In the genomic region with DNA sequence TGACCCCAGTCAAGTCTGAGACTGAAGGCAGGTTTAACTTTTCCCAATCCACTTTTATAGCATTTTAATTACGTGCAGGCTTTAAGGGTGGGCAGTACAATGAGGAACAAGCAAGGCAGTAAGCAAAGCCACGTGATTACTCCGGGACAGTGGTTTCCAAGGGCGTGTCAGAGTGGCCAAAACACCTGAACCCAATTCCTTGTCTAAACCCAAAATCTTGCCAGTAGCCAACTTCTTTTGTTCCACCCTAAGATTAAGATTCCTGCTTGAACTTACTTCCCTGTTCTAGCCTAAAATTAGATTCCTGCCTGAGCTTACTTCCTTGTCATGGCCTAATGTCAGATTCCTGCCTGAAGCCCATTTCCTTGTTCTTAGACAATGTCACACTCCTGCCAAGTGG, we compare ENCODE assay signal across 28 mouse cellular contexts. TPM values are rescaled to one million over a fixed set of nuclear protein-coding genes. Genes with fewer than 3 reads are reported as not detected.
DNase-seq lines count a peak whose midpoint lies in the region; ATAC-seq and TF ChIP-seq lines count a peak whose summit lies in the region.
"Had no signal": no experiment of that assay in that cellular context is flagged by ENCODE, and none has a peak within 500 bp of the region (broad histone marks: within the 10 kb centered on the region; RNA-seq: fewer than 3 reads in every experiment).

No protein-coding gene starts in this region.

- no peaks in the 10 kb centered on the region for H3K36me3 ChIP-seq in heart, embryonic 11.5 days (ENCODE audit: control insufficient read depth, insufficient read depth, low read length)
- no peaks in the 10 kb centered on the region for H3K36me3 ChIP-seq in lung, postnatal 0 days (ENCODE audit: insufficient read depth, low read length)
- H3K36me3 ChIP-seq in macrophage (ENCODE audit: inconsistent target), result no peaks in the 10 kb centered on the region
- H3K36me3 ChIP-seq in stomach, postnatal 0 days (ENCODE audit: control insufficient read depth, insufficient read depth, low read length), result no peaks in the 10 kb centered on the region
- H3K36me3 ChIP-seq: forebrain, embryonic 10.5 days; heart, embryonic 12.5 days; hindbrain, embryonic 13.5 days; liver, embryonic 13.5 days; lung, embryonic 15.5 days; neural tube, embryonic 13.5 days had no signal

- WGBS in heart, embryonic 11.5 days (ENCODE audit: insufficient replicate concordance), result 74% methylated on average over 4 of the region's 4 CpGs
- 47% methylated on average over 4 of the region's 4 CpGs for WGBS in lung, postnatal 0 days
- WGBS in macrophage (ENCODE audit: missing documents), result 4% methylated on average over 4 of the region's 4 CpGs
- WGBS in stomach, postnatal 0 days, result 41% methylated on average over 4 of the region's 4 CpGs

- H3K9ac ChIP-seq in heart, embryonic 11.5 days (ENCODE audit: low read depth, low read length), result no peak overlapping the region
- H3K9ac ChIP-seq in lung, postnatal 0 days (replicated peaks; ENCODE audit: low read depth), result no peak overlapping the region
- no peak overlapping the region for H3K9ac ChIP-seq in stomach, postnatal 0 days (ENCODE audit: low read length)
- H3K9ac ChIP-seq: forebrain, postnatal 0 days; heart, embryonic 12.5 days; hindbrain, embryonic 13.5 days; liver, embryonic 13.5 days; lung, embryonic 15.5 days; neural tube, embryonic 13.5 days had no signal

- peak; percentile 28 to 68 for DNase-seq in heart, adult 9 months (ENCODE audit: low spot score in 2 of 2)
- peak; percentile 77 for DNase-seq in lung, postnatal 0 days (ENCODE audit: low spot score)
- no peak for DNase-seq in lung, postnatal 10 days
- no peak for DNase-seq in stomach, postnatal 0 days (ENCODE audit: low spot score)
- no peak for DNase-seq in layer of hippocampus, adult 2 months (ENCODE audit: low spot score in 2 of 2)
- DNase-seq: adrenal gland, adult 8-10 months; cerebellum, adult 9-11 months; forebrain, postnatal 0 days; gastrocnemius, postnatal 36 days; heart, postnatal 10 days; kidney, adult 9 months; kidney, postnatal 4 days; layer of hippocampus, adult 9-11 months; liver, embryonic 13.5 days; retina, postnatal 1 day; right cerebral cortex, postnatal 25 days had no signal

- H3K9me3 ChIP-seq in heart, embryonic 11.5 days (replicated peaks; ENCODE audit: control insufficient read depth, low read length), result no peaks in the 10 kb centered on the region
- H3K9me3 ChIP-seq in lung, postnatal 0 days (ENCODE audit: low read length), result no peaks in the 10 kb centered on the region
- H3K9me3 ChIP-seq in stomach, postnatal 0 days (ENCODE audit: control insufficient read depth, low read length), result no peaks in the 10 kb centered on the region
- H3K9me3 ChIP-seq: forebrain, embryonic 10.5 days; heart, embryonic 12.5 days; hindbrain, embryonic 13.5 days; liver, embryonic 13.5 days; lung, embryonic 15.5 days; neural tube, embryonic 13.5 days had no signal

- no peaks in the 10 kb centered on the region for H3K4me1 ChIP-seq in heart, embryonic 11.5 days (ENCODE audit: control insufficient read depth, insufficient read depth, low read length)
- H3K4me1 ChIP-seq in lung, postnatal 0 days (ENCODE audit: insufficient read depth, low read depth, low read length), result no peaks in the 10 kb centered on the region
- H3K4me1 ChIP-seq in stomach, postnatal 0 days (replicated peaks; ENCODE audit: control insufficient read depth, insufficient read depth), result no peaks in the 10 kb centered on the region
- H3K4me1 ChIP-seq: forebrain, embryonic 10.5 days; heart, embryonic 12.5 days; hindbrain, embryonic 13.5 days; liver, embryonic 13.5 days; neural tube, embryonic 13.5 days had no signal

- H3K4me3 ChIP-seq in heart, embryonic 11.5 days (ENCODE audit: low read depth, low read length), result no peak overlapping the region
- no peak overlapping the region for H3K4me3 ChIP-seq in lung, postnatal 0 days (ENCODE audit: low read depth, low read length)
- H3K4me3 ChIP-seq in macrophage (ENCODE audit: inconsistent target), result no peak overlapping the region
- H3K4me3 ChIP-seq in stomach, postnatal 0 days (ENCODE audit: low read depth, low read length), result no peak overlapping the region
- H3K4me3 ChIP-seq in layer of hippocampus, adult 2 months, result no peak overlapping the region
- H3K4me3 ChIP-seq: forebrain, embryonic 10.5 days; heart, embryonic 12.5 days; hindbrain, embryonic 13.5 days; left cerebral cortex, adult 2 months; liver, embryonic 13.5 days; lung, embryonic 15.5 days; myocyte; neural tube, embryonic 13.5 days had no signal

- TF ChIP-seq CTCF in lung, postnatal 0 days (IDR thresholded peaks at IDR 0.05), result no peak
- TF ChIP-seq CTCF in stomach, postnatal 0 days (IDR thresholded peaks at IDR 0.05; ENCODE audit: low read depth), result no peak
- TF ChIP-seq CTCF in layer of hippocampus, adult 2 months (conservative IDR thresholded peaks at IDR 0.05), result no peak

- H3K27me3 ChIP-seq in heart, embryonic 11.5 days (ENCODE audit: control insufficient read depth, insufficient read depth, low read length), result no peaks in the 10 kb centered on the region
- no peaks in the 10 kb centered on the region for H3K27me3 ChIP-seq in lung, postnatal 0 days (replicated peaks; ENCODE audit: insufficient read depth, low read length)
- no peaks in the 10 kb centered on the region for H3K27me3 ChIP-seq in stomach, postnatal 0 days (ENCODE audit: control insufficient read depth, insufficient read depth, low read length)
- H3K27me3 ChIP-seq: hindbrain, embryonic 13.5 days; liver, embryonic 13.5 days; lung, embryonic 15.5 days; neural tube, embryonic 13.5 days had no signal

- ATAC-seq in heart, embryonic 11.5 days (replicated peaks; ENCODE audit: insufficient number of reproducible peaks, low FRiP score, low TSS enrichment), result no peak
- no peak for ATAC-seq in lung, postnatal 0 days
- 0 out of 2 replicates have a peak, but pooled peaks have one; percentile 21 for ATAC-seq in stomach, postnatal 0 days (ENCODE audit: low FRiP score, low TSS enrichment)
- ATAC-seq: activated CD4-positive, CD25-positive, alpha-beta regulatory T cell, adult 4 months; forebrain, postnatal 0 days; midbrain, embryonic 16.5 days had no signal

- H3K27ac ChIP-seq in heart, embryonic 11.5 days (ENCODE audit: low read depth, low read length), result no peak overlapping the region
- H3K27ac ChIP-seq in lung, postnatal 0 days (ENCODE audit: low read length), result peak overlapping the region; percentile 10; the same call in 1 of the 2 replicates
- peak overlapping the region; percentile 68 for H3K27ac ChIP-seq in macrophage
- peak overlapping the region; percentile 46; the same call in 1 of the 2 replicates for H3K27ac ChIP-seq in stomach, postnatal 0 days (replicated peaks)
- no peak overlapping the region; the same call in 1 of the 2 replicates for H3K27ac ChIP-seq in layer of hippocampus, adult 2 months
- H3K27ac ChIP-seq: forebrain, embryonic 10.5 days; hindbrain, embryonic 13.5 days; left cerebral cortex, adult 2 months; liver, embryonic 13.5 days; lung, embryonic 15.5 days; neural tube, embryonic 13.5 days had no signal

- peak; percentile 47; the same call in 1 of the 2 replicates for TF ChIP-seq EP300 in lung, postnatal 0 days (IDR thresholded peaks at IDR 0.05)
- no peak for TF ChIP-seq EP300 in stomach, postnatal 0 days (optimal IDR thresholded peaks at IDR 0.05)

- no peaks in the 10 kb centered on the region for H3K79me2 ChIP-seq in macrophage (ENCODE audit: inconsistent target)

- no peak overlapping the region for H3K4me2 ChIP-seq in heart, embryonic 11.5 days
- H3K4me2 ChIP-seq in lung, postnatal 0 days (replicated peaks; ENCODE audit: low read depth, low read length), result no peak overlapping the region
- no peak overlapping the region for H3K4me2 ChIP-seq in stomach, postnatal 0 days (replicated peaks; ENCODE audit: low read depth)
- H3K4me2 ChIP-seq: heart, embryonic 12.5 days; hindbrain, embryonic 13.5 days; liver, embryonic 13.5 days; lung, embryonic 15.5 days; neural tube, embryonic 13.5 days had no signal

RNA-seq across cellular contexts. Expression of gene Hmga1b, which starts 14.6 kb away (rescaled TPM):
- 4.5 and 5.8 TPM in 2 replicates for polyA plus RNA-seq in heart, embryonic 11.5 days (2014; fragmentation: Nextera tagmentation; extraction: Ambion mirVana)
- 2.0 and 3.7 TPM in 2 replicates for polyA plus RNA-seq in lung, postnatal 0 days (2015; fragmentation: Nextera tagmentation; extraction: Ambion mirVana)
- total RNA-seq in macrophage (2018; cell fraction: chromatin; rRNA removed), result 1 to 10 TPM in 22 of 26 experiments, under 1 TPM in 3, not detected in 1; 0.63 to 5.3 (median 2.2) TPM
- 10 to 100 TPM in 2 of 26 experiments, 1 to 10 TPM in 24; 2.5 to 11.0 (median 5.0) TPM for total RNA-seq in macrophage (2018; cell fraction: cytosol; rRNA removed)
- 1 to 10 TPM in 20 of 26 experiments, under 1 TPM in 4, not detected in 2; 0.52 to 4.2 (median 1.6) TPM for total RNA-seq in macrophage (2018; cell fraction: nucleus; rRNA removed)
- polyA plus RNA-seq in macrophage (2018), result 3.8 to 12.6 TPM (median 5.1 TPM) in 3 replicates
- polyA plus RNA-seq in stomach, postnatal 0 days (2015; fragmentation: Nextera tagmentation; extraction: Ambion mirVana), result 3.0 and 3.1 TPM in 2 replicates
- total RNA-seq in layer of hippocampus, adult 2 months (2021), result 10 to 100 TPM; 20.8 to 24.1 TPM

RNA-seq across cellular contexts. Expression of gene Cbr2, which starts 16.1 kb away (rescaled TPM):
- polyA plus RNA-seq in heart, embryonic 11.5 days (2014; fragmentation: Nextera tagmentation; extraction: Ambion mirVana), result 0.36 and 1.0 TPM in 2 replicates
- polyA plus RNA-seq in lung, postnatal 0 days (2015; fragmentation: Nextera tagmentation; extraction: Ambion mirVana), result 4,475 and 4,528 TPM in 2 replicates
- total RNA-seq in macrophage (2018; cell fraction: chromatin; rRNA removed), result 10 to 100 TPM in 5 of 26 experiments, 1 to 10 TPM in 19, not detected in 2; 1.0 to 16.7 (median 4.0) TPM
- total RNA-seq in macrophage (2018; cell fraction: cytosol; rRNA removed), result 10 to 100 TPM in 19 of 26 experiments, 1 to 10 TPM in 7; 5.6 to 78.3 (median 25.1) TPM
- total RNA-seq in macrophage (2018; cell fraction: nucleus; rRNA removed), result 10 to 100 TPM in 12 of 26 experiments, 1 to 10 TPM in 14; 1.7 to 44.5 (median 8.1) TPM
- 26.0 to 63.7 TPM (median 28.8 TPM) in 3 replicates for polyA plus RNA-seq in macrophage (2018)
- polyA plus RNA-seq in stomach, postnatal 0 days (2015; fragmentation: Nextera tagmentation; extraction: Ambion mirVana), result 129 and 160 TPM in 2 replicates
- 1 to 10 TPM; 1.3 to 4.9 TPM for total RNA-seq in layer of hippocampus, adult 2 months (2021)
- total RNA-seq: common myeloid progenitor, adult 5-6 weeks had no signal
- polyA plus RNA-seq: activated CD4-positive, CD25-positive, alpha-beta regulatory T cell, adult 4 months had no signal

RNA-seq across cellular contexts. Expression of gene Dcxr, which starts 20.9 kb away (rescaled TPM):
- polyA plus RNA-seq in heart, embryonic 11.5 days (2014; fragmentation: Nextera tagmentation; extraction: Ambion mirVana), result 5.1 and 6.6 TPM in 2 replicates
- polyA plus RNA-seq in lung, postnatal 0 days (2015; fragmentation: Nextera tagmentation; extraction: Ambion mirVana), result 344 and 430 TPM in 2 replicates
- 10 to 100 TPM in 18 of 26 experiments, 1 to 10 TPM in 8; 2.2 to 46.3 (median 16.5) TPM for total RNA-seq in macrophage (2018; cell fraction: chromatin; rRNA removed)
- 100 to 1,000 TPM in 2 of 26 experiments, 10 to 100 TPM in 24; 59.8 to 110 (median 79.5) TPM for total RNA-seq in macrophage (2018; cell fraction: cytosol; rRNA removed)
- 10 to 100 TPM; 10.4 to 54.5 (median 22.9) TPM for total RNA-seq in macrophage (2018; cell fraction: nucleus; rRNA removed)
- 50.0 to 96.7 TPM (median 78.2 TPM) in 3 replicates for polyA plus RNA-seq in macrophage (2018)
- 56.3 and 58.4 TPM in 2 replicates for polyA plus RNA-seq in stomach, postnatal 0 days (2015; fragmentation: Nextera tagmentation; extraction: Ambion mirVana)
- 10 to 100 TPM in 1 of 2 experiments, 1 to 10 TPM in 1; 9.9 to 11.3 TPM for total RNA-seq in layer of hippocampus, adult 2 months (2021)

RNA-seq across cellular contexts. Expression of gene Rac3, which starts 26.7 kb away (rescaled TPM):
- 1.7 and 3.0 TPM in 2 replicates for polyA plus RNA-seq in heart, embryonic 11.5 days (2014; fragmentation: Nextera tagmentation; extraction: Ambion mirVana)
- 56.0 and 61.9 TPM in 2 replicates for polyA plus RNA-seq in lung, postnatal 0 days (2015; fragmentation: Nextera tagmentation; extraction: Ambion mirVana)
- total RNA-seq in macrophage (2018; cell fraction: chromatin; rRNA removed), result 1 to 10 TPM in 19 of 26 experiments, under 1 TPM in 1, not detected in 6; 0.86 to 7.7 (median 3.2) TPM
- 10 to 100 TPM in 1 of 26 experiments, 1 to 10 TPM in 25; 2.1 to 10.9 (median 6.8) TPM for total RNA-seq in macrophage (2018; cell fraction: cytosol; rRNA removed)
- total RNA-seq in macrophage (2018; cell fraction: nucleus; rRNA removed), result 1 to 10 TPM in 24 of 26 experiments, not detected in 2; 1.1 to 5.9 (median 2.3) TPM
- polyA plus RNA-seq in macrophage (2018), result 5.4 to 14.4 TPM (median 7.5 TPM) in 3 replicates
- polyA plus RNA-seq in stomach, postnatal 0 days (2015; fragmentation: Nextera tagmentation; extraction: Ambion mirVana), result 21.9 and 22.1 TPM in 2 replicates
- 10 to 100 TPM; 36.4 to 38.2 TPM for total RNA-seq in layer of hippocampus, adult 2 months (2021)
- total RNA-seq: common myeloid progenitor, adult 5-6 weeks had no signal
- polyA plus RNA-seq: activated CD4-positive, CD25-positive, alpha-beta regulatory T cell, adult 4 months had no signal

RNA-seq across cellular contexts. Expression of gene Lrrc45, which starts 34.2 kb away (rescaled TPM):
- polyA plus RNA-seq in heart, embryonic 11.5 days (2014; fragmentation: Nextera tagmentation; extraction: Ambion mirVana), result 21.8 and 23.2 TPM in 2 replicates
- polyA plus RNA-seq in lung, postnatal 0 days (2015; fragmentation: Nextera tagmentation; extraction: Ambion mirVana), result 37.3 and 41.4 TPM in 2 replicates
- total RNA-seq in macrophage (2018; cell fraction: chromatin; rRNA removed), result 100 to 1,000 TPM in 14 of 26 experiments, 10 to 100 TPM in 12; 41.8 to 196 (median 107) TPM
- 10 to 100 TPM in 4 of 26 experiments, 1 to 10 TPM in 22; 5.1 to 12.6 (median 7.8) TPM for total RNA-seq in macrophage (2018; cell fraction: cytosol; rRNA removed)
- 10 to 100 TPM; 12.0 to 87.9 (median 37.9) TPM for total RNA-seq in macrophage (2018; cell fraction: nucleus; rRNA removed)
- polyA plus RNA-seq in macrophage (2018), result 8.8 to 16.3 TPM (median 8.9 TPM) in 3 replicates
- 18.7 and 20.4 TPM in 2 replicates for polyA plus RNA-seq in stomach, postnatal 0 days (2015; fragmentation: Nextera tagmentation; extraction: Ambion mirVana)
- 10 to 100 TPM; 60.0 to 70.4 TPM for total RNA-seq in layer of hippocampus, adult 2 months (2021)

Comparison
In these comparisons a context has a peak if more than half of its experiments do, and no peak if none do; other contexts are left out.
1. DNase-seq: peak in heart, adult 9 months (2 of 2) and lung, postnatal 0 days (single experiment); none in lung, postnatal 10 days (single experiment), stomach, postnatal 0 days (single experiment) and layer of hippocampus, adult 2 months (0 of 2).
2. H3K27ac ChIP-seq: peak in lung, postnatal 0 days (single experiment), macrophage (single experiment) and stomach, postnatal 0 days (single experiment); none in heart, embryonic 11.5 days (single experiment) and layer of hippocampus, adult 2 months (single experiment).
3. RNA of gene Cbr2, which starts 16.1 kb away (polyA plus RNA-seq): 4,475 to 4,528 TPM in lung, postnatal 0 days; 129 to 160 TPM in stomach, postnatal 0 days, 26.0 to 63.7 TPM in macrophage and 0.36 to 1.0 TPM in heart, embryonic 11.5 days; every median in the first group is over 10 times any median in the second.